Mouse (Mus musculus): Measurements from ENCODE around the gene Atp6v1b1. TPM values are rescaled to one million over a fixed set of nuclear protein-coding genes. Genes with fewer than 3 reads are reported as not detected.
A peak's percentile ranks its signal among the peaks of the same experiment; 100 is the strongest.

The Atp6v1b1 gene
- polyA plus RNA-seq (2015; fragmentation: Nextera tagmentation; extraction: Ambion mirVana): 0.17 TPM in 1 of 2 replicates, not detected in the other

GRCm38 (mm10) chr6:83742761-83743160 lies at the start of gene Atp6v1b1:
TSS of gene Atp6v1b1 (plus strand) at chr6:83742990.
- Histone ChIP-seq H3K27me3 (0 out of 2 replicates have a peak, but pooled peaks cover 4% of the 10 kb centered on the region), H3K4me1 (replicated peaks) (no peaks in the 10 kb centered on the region), H3K27ac (replicated peaks) (no peak within 1 kb of the TSS), H3K36me3 (no peaks in the 10 kb centered on the region), H3K4me2 (no peak within 1 kb of the TSS), H3K9ac (no peak within 1 kb of the TSS), H3K9me3 (no peaks in the 10 kb centered on the region), H3K4me3 (no peak within 1 kb of the TSS)
- 61% methylated on average over 5 of the region's 5 CpGs for WGBS
- peak; percentile 19; the same call in 1 of the 2 replicates for ATAC-seq (ENCODE audit: low FRiP score, low read depth)

GRCm38 (mm10) chr6:83693835-83694234 lies 49.0 kb upstream of the Atp6v1b1 start:
- ATAC-seq (ENCODE audit: low FRiP score, low read depth): no peak
- no peak overlapping the region for H3K4me3 ChIP-seq
- no peaks in the 10 kb centered on the region for H3K36me3 ChIP-seq
- H3K4me2 ChIP-seq: no peak overlapping the region
- WGBS: under 1% methylated on average over 9 of the region's 9 CpGs
- no peaks in the 10 kb centered on the region for H3K4me1 ChIP-seq (replicated peaks)
- H3K9ac ChIP-seq: no peak overlapping the region
- H3K27me3 ChIP-seq: peaks cover 94% of the 10 kb centered on the region
- H3K27ac ChIP-seq (replicated peaks): no peak overlapping the region
- H3K9me3 ChIP-seq: no peaks in the 10 kb centered on the region

GRCm38 (mm10) chr6:83695731-83696130 lies 47.1 kb upstream of the Atp6v1b1 start:
- no peak overlapping the region for H3K4me3 ChIP-seq
- H3K27ac ChIP-seq (replicated peaks): no peak overlapping the region
- no peaks in the 10 kb centered on the region for H3K9me3 ChIP-seq
- peaks cover 95% of the 10 kb centered on the region for H3K27me3 ChIP-seq
- no peaks in the 10 kb centered on the region for H3K4me1 ChIP-seq (replicated peaks)
- ATAC-seq (ENCODE audit: low FRiP score, low read depth): no peak
- 18% methylated on average over 3 of the region's 3 CpGs for WGBS
- no peak overlapping the region for H3K9ac ChIP-seq
- H3K4me2 ChIP-seq: no peak overlapping the region
- H3K36me3 ChIP-seq: no peaks in the 10 kb centered on the region

GRCm38 (mm10) chr6:83696684-83697083 lies 46.1 kb upstream of the Atp6v1b1 start:
- under 1% methylated on average over 7 of the region's 7 CpGs for WGBS
- H3K27me3 ChIP-seq: peaks cover 94% of the 10 kb centered on the region
- H3K27ac ChIP-seq (replicated peaks): no peak overlapping the region
- H3K9ac ChIP-seq: no peak overlapping the region
- no peak overlapping the region for H3K4me3 ChIP-seq
- H3K4me2 ChIP-seq: no peak overlapping the region
- H3K36me3 ChIP-seq: no peaks in the 10 kb centered on the region
- H3K9me3 ChIP-seq: no peaks in the 10 kb centered on the region
- H3K4me1 ChIP-seq (replicated peaks): no peaks in the 10 kb centered on the region
- ATAC-seq (ENCODE audit: low FRiP score, low read depth): no peak

- H3K27me3 ChIP-seq: peaks cover 89% of the 10 kb centered on the region
- under 1% methylated on average over 8 of the region's 8 CpGs for WGBS
- no peak overlapping the region for H3K4me3 ChIP-seq
- no peaks in the 10 kb centered on the region for H3K9me3 ChIP-seq
- no peak overlapping the region for H3K27ac ChIP-seq (replicated peaks)
- H3K4me1 ChIP-seq (replicated peaks): 0 out of 2 replicates have a peak, but pooled peaks cover 3% of the 10 kb centered on the region
- H3K9ac ChIP-seq: no peak overlapping the region
- no peaks in the 10 kb centered on the region for H3K36me3 ChIP-seq
- no peak for ATAC-seq (ENCODE audit: low FRiP score, low read depth)
- H3K4me2 ChIP-seq: no peak overlapping the region
Observed at GRCm38 (mm10) chr6:83697932-83698331, 44.9 kb upstream of the Atp6v1b1 start.

- H3K9ac ChIP-seq: no peak overlapping the region
- WGBS: under 1% methylated on average over 5 of the region's 5 CpGs
- no peak for ATAC-seq (ENCODE audit: low FRiP score, low read depth)
- 0 out of 2 replicates have a peak, but pooled peaks cover 3% of the 10 kb centered on the region for H3K4me1 ChIP-seq (replicated peaks)
- H3K27me3 ChIP-seq: peaks cover 86% of the 10 kb centered on the region
- H3K9me3 ChIP-seq: no peaks in the 10 kb centered on the region
- H3K36me3 ChIP-seq: no peaks in the 10 kb centered on the region
- H3K4me3 ChIP-seq: no peak overlapping the region
- no peak overlapping the region for H3K27ac ChIP-seq (replicated peaks)
- no peak overlapping the region for H3K4me2 ChIP-seq
Observed at GRCm38 (mm10) chr6:83699971-83700370, 42.8 kb upstream of the Atp6v1b1 start.

GRCm38 (mm10) chr6:83701001-83701400 lies 41.8 kb upstream of the Atp6v1b1 start:
- 2% methylated on average over 11 of the region's 11 CpGs for whole genome bisulfite sequencing
- Histone ChIP-seq H3K4me2 (no peak overlapping the region), H3K36me3 (no peaks in the 10 kb centered on the region), H3K27me3 (peaks cover 86% of the 10 kb centered on the region), H3K27ac (replicated peaks) (no peak overlapping the region), H3K4me1 (replicated peaks) (0 out of 2 replicates have a peak, but pooled peaks cover 3% of the 10 kb centered on the region), H3K4me3 (no peak overlapping the region), H3K9me3 (no peaks in the 10 kb centered on the region), H3K9ac (no peak overlapping the region)
- ATAC-seq (ENCODE audit: low FRiP score, low read depth): no peak

GRCm38 (mm10) chr6:83702146-83702999 lies 40.4 kb upstream of the Atp6v1b1 start:
- Histone ChIP-seq H3K36me3 (no peaks in the 10 kb centered on the region), H3K4me1 (replicated peaks) (0 out of 2 replicates have a peak, but pooled peaks cover 3% of the 10 kb centered on the region), H3K4me2 (no peak overlapping the region), H3K27ac (replicated peaks) (no peak overlapping the region), H3K9ac (no peak overlapping the region), H3K27me3 (peaks cover 86% of the 10 kb centered on the region), H3K9me3 (no peaks in the 10 kb centered on the region), H3K4me3 (no peak overlapping the region)
- ATAC-seq (ENCODE audit: low FRiP score, low read depth): no peak; the same call in 1 of the 2 replicates
- under 1% methylated on average over 53 of the region's 53 CpGs for WGBS

GRCm38 (mm10) chr6:83703000-83703721 lies 39.6 kb upstream of the Atp6v1b1 start:
- Histone ChIP-seq H3K27me3 (peaks cover 86% of the 10 kb centered on the region), H3K4me3 (no peak overlapping the region), H3K36me3 (no peaks in the 10 kb centered on the region), H3K4me2 (no peak overlapping the region), H3K27ac (replicated peaks) (no peak overlapping the region), H3K9ac (no peak overlapping the region), H3K4me1 (replicated peaks) (0 out of 2 replicates have a peak, but pooled peaks cover 3% of the 10 kb centered on the region), H3K9me3 (no peaks in the 10 kb centered on the region)
- WGBS: under 1% methylated on average over 27 of the region's 27 CpGs
- ATAC-seq (ENCODE audit: low FRiP score, low read depth): no peak

GRCm38 (mm10) chr6:83703722-83704078 lies 39.1 kb upstream of the Atp6v1b1 start:
- Histone ChIP-seq H3K9me3 (no peaks in the 10 kb centered on the region), H3K4me2 (no peak overlapping the region), H3K9ac (no peak overlapping the region), H3K27me3 (peaks cover 86% of the 10 kb centered on the region), H3K4me1 (replicated peaks) (0 out of 2 replicates have a peak, but pooled peaks cover 3% of the 10 kb centered on the region), H3K36me3 (no peaks in the 10 kb centered on the region), H3K27ac (replicated peaks) (no peak overlapping the region), H3K4me3 (no peak overlapping the region)
- ATAC-seq (ENCODE audit: low FRiP score, low read depth): no peak
- WGBS: under 1% methylated on average over 10 of the region's 10 CpGs

GRCm38 (mm10) chr6:83704294-83704693 lies 38.5 kb upstream of the Atp6v1b1 start:
- H3K9ac ChIP-seq: no peak overlapping the region
- H3K4me3 ChIP-seq: no peak overlapping the region
- peaks cover 86% of the 10 kb centered on the region for H3K27me3 ChIP-seq
- no peaks in the 10 kb centered on the region for H3K36me3 ChIP-seq
- no peak for ATAC-seq (ENCODE audit: low FRiP score, low read depth)
- WGBS: 8% methylated on average over 1 of the region's 1 CpGs
- H3K4me2 ChIP-seq: no peak overlapping the region
- no peaks in the 10 kb centered on the region for H3K9me3 ChIP-seq
- H3K4me1 ChIP-seq (replicated peaks): 0 out of 2 replicates have a peak, but pooled peaks cover 3% of the 10 kb centered on the region
- no peak overlapping the region for H3K27ac ChIP-seq (replicated peaks)

GRCm38 (mm10) chr6:83704701-83705100 lies 38.1 kb upstream of the Atp6v1b1 start:
- 21% methylated on average over 5 of the region's 5 CpGs for WGBS
- H3K4me1 ChIP-seq (replicated peaks): 0 out of 2 replicates have a peak, but pooled peaks cover 3% of the 10 kb centered on the region
- no peak overlapping the region for H3K27ac ChIP-seq (replicated peaks)
- no peak overlapping the region for H3K9ac ChIP-seq
- peaks cover 86% of the 10 kb centered on the region for H3K27me3 ChIP-seq
- no peaks in the 10 kb centered on the region for H3K36me3 ChIP-seq
- no peak for ATAC-seq (ENCODE audit: low FRiP score, low read depth)
- H3K9me3 ChIP-seq: no peaks in the 10 kb centered on the region
- H3K4me3 ChIP-seq: no peak overlapping the region
- no peak overlapping the region for H3K4me2 ChIP-seq
